Mouse (Mus musculus): Measurements from ENCODE around the gene Dohh.

Dohh gene

GRCm38 (mm10) chr10:81379809-81380378 lies 4.3 kb upstream of the Dohh start:
- in situ Hi-C loops (cut with MboI; ENCODE audit: low sequenced_read_pairs): no loop called here

- in situ Hi-C loops (cut with MboI; ENCODE audit: low sequenced_read_pairs): no loop called here
Measured at GRCm38 (mm10) chr10:81382039-81382438, 2.2 kb upstream of the Dohh start.

DNA sequence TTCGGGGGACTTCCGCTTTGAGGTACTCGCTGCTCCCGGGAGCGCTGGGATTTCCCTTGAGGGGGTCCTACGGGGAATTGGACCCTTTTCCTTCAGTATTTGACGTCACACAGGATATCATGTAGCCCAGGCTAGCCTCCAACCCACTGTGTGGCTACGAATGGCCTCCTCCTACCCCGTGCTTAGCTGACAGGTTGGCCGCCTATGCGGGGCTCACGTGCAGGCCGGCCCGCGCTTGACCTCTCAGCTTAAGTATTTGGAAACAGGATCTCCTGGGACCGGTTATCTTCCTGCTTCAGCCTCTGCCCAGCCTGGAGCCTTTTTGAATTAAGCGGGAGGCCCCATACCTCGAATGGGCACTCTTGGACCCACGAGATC lies 366 bp downstream of the Dohh start:
- in situ Hi-C loops (cut with MboI; ENCODE audit: low sequenced_read_pairs): no loop called here

- in situ Hi-C loops (cut with MboI; ENCODE audit: low sequenced_read_pairs): no loop called here
Measured at GRCm38 (mm10) chr10:81385603-81386306, 1.5 kb downstream of the Dohh start.

- in situ Hi-C loops (cut with MboI; ENCODE audit: low sequenced_read_pairs): no loop called here
Measured at GRCm38 (mm10) chr10:81387716-81388115, 3.5 kb downstream of the Dohh start.

DNA sequence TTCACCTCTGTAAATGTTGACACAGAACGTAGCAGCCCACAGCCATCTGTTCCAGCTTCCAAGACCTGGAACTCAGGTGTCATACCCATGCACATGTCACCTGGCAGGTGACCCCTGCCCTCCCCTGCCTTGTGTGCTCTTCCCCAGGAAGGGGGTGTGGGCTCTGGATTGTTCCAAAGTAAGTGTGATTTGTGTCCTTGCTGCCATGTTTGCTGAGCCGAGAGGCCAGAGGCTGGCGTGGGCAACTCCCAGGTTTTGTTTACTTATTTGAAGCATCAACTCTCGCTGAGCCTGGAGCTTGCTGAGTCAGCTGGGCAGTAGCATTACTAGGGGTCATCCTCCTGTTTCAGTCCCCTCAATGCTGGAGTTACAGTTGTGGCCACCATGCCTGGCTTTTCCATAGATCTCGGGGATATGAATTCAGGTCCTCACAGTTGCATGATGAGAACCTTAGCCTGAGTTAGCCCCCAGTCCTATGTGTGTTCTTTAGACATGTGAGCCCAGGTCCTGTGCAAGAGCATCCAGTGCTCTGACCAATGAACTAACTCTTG lies 4.4 kb downstream of the Dohh start, which contains the start of gene Gm48552:
TSS of gene Gm48552 (plus strand) at position 501 of the 551 bp plus-strand sequence.
- in situ Hi-C loops (cut with MboI; ENCODE audit: low sequenced_read_pairs): no loop called here

- in situ Hi-C loops (cut with MboI; ENCODE audit: low sequenced_read_pairs): no loop called here
Measured at GRCm38 (mm10) chr10:81389373-81389772, 5.1 kb downstream of the Dohh start.

DNA sequence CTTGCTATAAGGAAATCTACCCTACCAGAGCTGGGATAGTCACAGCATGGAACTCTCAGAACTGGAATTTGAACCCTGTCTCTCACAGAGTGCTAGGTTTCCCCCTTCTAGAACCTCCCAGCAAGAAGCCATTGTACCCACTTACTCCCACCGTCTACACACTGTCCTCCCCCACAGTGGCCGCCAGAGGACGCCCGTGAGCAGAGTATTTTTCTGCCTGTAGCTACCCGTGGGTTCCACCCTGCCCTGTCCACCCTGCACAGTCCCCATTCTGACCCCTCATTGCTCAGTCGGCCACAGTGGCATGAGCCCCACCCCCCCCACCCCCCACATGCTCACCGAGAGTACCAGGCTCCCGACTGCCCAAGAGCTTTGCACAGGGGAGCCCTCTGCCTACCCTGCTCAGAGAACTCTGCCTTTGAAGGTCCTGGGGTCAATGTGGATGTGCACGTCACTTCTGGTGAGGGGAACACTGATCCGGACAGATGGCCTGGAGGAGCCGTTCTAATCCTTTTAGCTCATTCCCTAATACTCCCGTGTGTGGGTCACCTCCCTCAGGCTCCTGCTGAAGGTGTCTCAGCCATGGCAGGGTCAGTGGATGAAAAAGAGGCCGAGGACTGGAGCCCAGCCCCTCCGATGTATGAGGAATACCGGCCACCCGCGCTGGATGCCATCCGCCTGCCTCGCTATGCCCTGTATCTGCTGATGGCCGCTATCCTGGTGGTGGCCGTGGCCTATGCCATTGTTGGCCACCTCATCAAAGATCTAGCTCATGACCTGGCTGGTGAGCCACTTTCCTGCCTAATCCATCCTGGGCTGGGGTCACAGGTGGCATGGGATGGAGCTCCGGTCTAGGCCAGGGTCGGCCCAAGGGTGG lies 5.8 kb downstream of the Dohh start:
- in situ Hi-C loops (cut with MboI; ENCODE audit: low sequenced_read_pairs): no loop called here

GRCm38 (mm10) chr10:81390678-81390965 lies 6.4 kb downstream of the Dohh start:
- in situ Hi-C loops (cut with MboI; ENCODE audit: low sequenced_read_pairs): no loop called here

GRCm38 (mm10) chr10:81392270-81392669 lies 8.0 kb downstream of the Dohh start:
- in situ Hi-C loops (cut with MboI; ENCODE audit: low sequenced_read_pairs): no loop called here

- in situ Hi-C loops (cut with MboI; ENCODE audit: low sequenced_read_pairs): no loop called here
Measured at GRCm38 (mm10) chr10:81392781-81393185, 8.6 kb downstream of the Dohh start, which contains the start of gene Smim24. Gene Smim24 (plus strand): TSS chr10:81393051.

DNA sequence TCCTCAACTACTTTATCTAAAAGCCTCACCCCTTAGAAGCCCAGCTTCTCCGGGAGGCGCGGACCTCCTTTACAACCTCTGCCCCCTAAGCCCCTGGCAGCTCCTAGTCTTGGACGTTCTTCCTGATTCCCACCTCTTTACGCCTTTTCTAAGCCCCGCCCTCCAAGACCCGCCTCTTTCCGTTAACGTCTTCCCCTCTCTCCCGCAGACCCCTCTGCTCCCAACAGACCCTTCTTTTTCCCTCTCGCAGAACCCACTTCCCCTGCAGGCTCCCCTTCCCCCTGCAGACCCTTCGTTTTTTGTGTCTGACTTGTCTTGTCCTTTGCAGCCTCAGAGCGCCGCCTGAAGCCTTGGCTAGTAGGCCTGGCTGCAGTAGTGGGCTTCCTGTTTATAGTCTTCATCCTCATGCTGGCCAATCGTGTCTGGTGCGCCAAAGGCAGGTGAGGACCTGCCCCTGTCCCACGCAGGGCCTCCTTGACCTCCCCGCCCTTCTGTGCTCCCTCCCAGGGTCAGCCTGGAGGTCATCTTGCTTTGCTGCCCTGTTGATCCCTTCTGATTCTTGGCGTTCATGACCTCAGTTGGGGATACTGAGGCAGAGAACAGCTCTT lies 9.3 kb downstream of the Dohh start:
- in situ Hi-C loops (cut with MboI; ENCODE audit: low sequenced_read_pairs): no loop called here

DNA sequence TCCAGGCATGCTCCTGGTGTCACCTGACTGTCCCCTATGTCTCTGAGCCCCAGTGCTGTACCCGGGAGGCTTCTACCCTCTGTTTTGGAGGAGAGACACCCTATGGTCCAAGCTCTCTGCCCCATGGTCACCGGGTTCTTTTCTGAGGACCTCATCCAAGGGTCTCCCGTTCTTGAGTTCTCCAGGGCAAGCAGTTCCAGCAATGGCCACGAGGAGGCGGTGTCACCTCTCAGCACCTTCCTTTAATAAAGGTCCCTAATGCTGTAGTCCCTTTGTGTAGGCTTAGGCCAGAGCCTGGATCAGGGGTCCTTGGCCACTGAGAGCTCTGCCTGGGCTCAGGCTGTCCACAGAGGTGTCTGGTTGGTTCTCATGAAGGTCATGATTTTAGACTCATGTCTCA lies 10.9 kb downstream of the Dohh start:
- in situ Hi-C loops (cut with MboI; ENCODE audit: low sequenced_read_pairs): loop anchor here (5.0 kb wide), 1 partner anchor 57 kb away; no protein-coding TSS in a partner anchor

DNA sequence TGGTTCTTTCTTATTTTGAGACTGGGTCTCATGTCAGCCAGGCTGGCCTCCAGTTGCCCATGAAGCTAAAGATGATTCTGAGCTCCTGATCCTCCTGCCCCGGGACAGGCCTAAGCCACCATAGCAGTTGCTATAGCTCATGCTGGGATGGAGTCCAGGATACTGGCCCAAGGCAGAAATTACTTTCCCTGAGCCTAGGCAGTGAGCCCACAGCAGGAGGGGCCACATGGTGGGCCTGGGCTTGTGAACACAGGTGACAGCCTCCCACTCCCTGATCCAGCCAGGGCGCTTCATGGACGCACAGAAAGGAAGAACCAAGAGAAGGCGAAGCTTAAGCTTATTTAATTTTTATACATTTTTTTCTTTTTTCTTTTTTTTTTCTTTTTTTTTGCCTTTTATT lies 11.6 kb downstream of the Dohh start:
- in situ Hi-C loops (cut with MboI; ENCODE audit: low sequenced_read_pairs): loop anchor here (5.0 kb wide), 1 partner anchor 56 kb away; no protein-coding TSS in a partner anchor

DNA sequence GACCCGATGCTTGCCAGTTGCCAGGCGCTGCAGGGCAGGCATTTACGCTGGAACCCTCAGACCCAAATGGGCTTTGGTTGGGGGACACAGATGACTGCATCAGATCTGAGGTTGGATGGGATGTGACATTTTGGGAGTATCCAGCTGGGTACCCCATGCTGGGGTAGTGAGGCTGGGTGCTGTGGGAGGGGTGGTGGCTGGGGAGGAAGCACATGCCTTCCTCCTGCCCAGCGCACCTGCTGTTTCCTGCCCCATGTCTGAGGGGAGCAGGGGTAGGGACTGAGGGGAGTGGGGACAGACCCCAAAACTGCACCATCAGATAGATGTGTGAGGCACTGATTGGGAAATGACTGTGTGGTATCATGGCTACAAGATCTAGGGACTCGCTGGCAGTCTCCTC lies 12.5 kb downstream of the Dohh start:
- in situ Hi-C loops (cut with MboI; ENCODE audit: low sequenced_read_pairs): loop anchor here (5.0 kb wide), 1 partner anchor 56 kb away; no protein-coding TSS in a partner anchor

GRCm38 (mm10) chr10:81399296-81399695 lies 15.1 kb downstream of the Dohh start:
- in situ Hi-C loops (cut with MboI; ENCODE audit: low sequenced_read_pairs): loop anchor here (5.0 kb wide), 1 partner anchor 53 kb away; no protein-coding TSS in a partner anchor

GRCm38 (mm10) chr10:81399798-81400308 lies 15.6 kb downstream of the Dohh start:
- in situ Hi-C loops (cut with MboI; ENCODE audit: low sequenced_read_pairs): loop anchor here (5.0 kb wide), 1 partner anchor 52 kb away; no protein-coding TSS in a partner anchor

- in situ Hi-C loops (cut with MboI; ENCODE audit: low sequenced_read_pairs): no loop called here
Measured at GRCm38 (mm10) chr10:81400371-81401204, 16.4 kb downstream of the Dohh start.

GRCm38 (mm10) chr10:81401205-81401520 lies 16.9 kb downstream of the Dohh start:
- in situ Hi-C loops (cut with MboI; ENCODE audit: low sequenced_read_pairs): no loop called here

All from CH12F3 (cell line).